Mouse (Mus musculus): ENCODE measurements around the gene Gm10638.

DNA sequence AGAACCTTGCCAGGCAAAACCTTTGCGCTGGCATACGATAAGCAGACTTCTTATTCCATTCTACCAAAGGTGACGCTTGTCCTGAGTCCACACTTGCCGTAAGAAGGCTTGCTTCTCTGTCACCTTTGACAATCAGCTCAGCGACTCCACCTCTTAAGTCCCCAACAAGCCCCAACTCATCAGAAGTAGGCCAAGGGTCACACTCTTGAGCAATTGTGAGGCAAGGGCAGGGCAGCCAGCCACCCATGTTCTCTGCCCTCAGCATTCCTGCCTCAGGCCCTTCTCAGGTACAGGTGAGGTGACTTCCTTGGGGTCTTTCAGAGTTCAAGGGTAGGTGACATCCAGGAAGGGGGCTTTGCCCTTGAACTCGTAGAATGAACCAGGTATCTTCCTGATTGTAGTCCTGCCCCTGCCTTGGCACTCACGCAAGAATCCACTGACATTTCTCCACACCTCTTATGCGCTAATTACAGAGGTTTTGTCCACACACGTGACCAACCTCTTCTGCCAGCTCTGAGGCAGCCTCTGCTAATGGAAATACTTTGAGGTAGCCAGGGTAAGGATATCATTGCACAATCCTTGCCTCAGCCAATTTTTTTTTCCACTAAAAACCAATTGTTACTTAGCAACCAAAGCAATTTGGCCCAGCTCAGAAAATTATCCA is 21.2 kb downstream of the Gm10638 start:
- no peak for TF ChIP-seq POLR2A (IDR thresholded peaks at IDR 0.05; ENCODE audit: extremely low read depth, insufficient read depth, low read length)
- TF ChIP-seq CTCF (IDR thresholded peaks at IDR 0.05; ENCODE audit: extremely low read depth, insufficient read depth, low read length), result no peak
